Mouse (Mus musculus): ENCODE measurements around the gene Fam83c.
"Not testable (repeated sequence)": the region's sequence is repeated elsewhere in the genome, so short reads cannot be mapped to it uniquely, and the experiment has no call there.

Gene Fam83c

DNA sequence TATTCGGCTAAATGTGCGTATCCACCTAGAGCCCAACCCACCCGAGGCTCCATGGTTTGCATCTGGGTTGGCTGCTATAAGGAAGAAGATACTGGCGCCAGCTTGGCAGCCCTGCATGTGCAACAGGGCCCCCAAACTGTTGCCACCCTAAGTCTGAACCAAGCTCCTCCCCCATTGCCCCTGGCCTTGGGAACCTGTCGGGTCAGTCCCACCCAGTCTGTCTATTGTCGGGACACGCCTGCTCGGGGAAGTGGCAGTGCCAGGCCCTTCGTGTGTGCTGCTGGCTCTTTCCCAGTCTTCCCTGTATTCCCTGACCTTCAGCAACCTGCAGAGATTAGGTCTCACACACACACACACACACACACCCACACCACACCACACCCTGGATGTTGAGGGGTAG lies at the start of gene Fam83c:
Fam83c (minus strand) TSS at position 123 of the 400 bp plus-strand sequence.
- ATAC-seq (ENCODE audit: insufficient number of reproducible peaks, low FRiP score, low TSS enrichment): no peak

DNA sequence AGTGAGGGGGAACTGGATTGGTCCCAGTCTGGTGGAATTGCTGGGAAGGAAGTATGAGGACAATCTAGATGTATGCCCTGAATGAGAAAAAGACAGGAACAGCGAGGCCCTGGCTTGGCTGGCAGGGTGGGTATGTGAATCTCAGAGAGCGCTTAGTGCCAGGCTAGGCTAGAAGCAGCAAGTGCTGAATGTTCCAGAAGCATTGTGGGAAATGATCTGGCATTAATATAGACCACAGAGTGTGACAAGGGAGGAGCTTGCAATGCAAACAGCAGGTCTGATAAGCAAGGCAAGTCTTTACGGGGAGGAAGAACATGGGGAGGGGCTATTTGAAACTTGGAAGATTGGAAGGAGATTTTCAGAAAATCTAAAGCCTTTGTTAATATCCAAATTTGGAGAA lies 47.4 kb upstream of the Fam83c start:
- no peak for ATAC-seq (ENCODE audit: insufficient number of reproducible peaks, low FRiP score, low TSS enrichment)

DNA sequence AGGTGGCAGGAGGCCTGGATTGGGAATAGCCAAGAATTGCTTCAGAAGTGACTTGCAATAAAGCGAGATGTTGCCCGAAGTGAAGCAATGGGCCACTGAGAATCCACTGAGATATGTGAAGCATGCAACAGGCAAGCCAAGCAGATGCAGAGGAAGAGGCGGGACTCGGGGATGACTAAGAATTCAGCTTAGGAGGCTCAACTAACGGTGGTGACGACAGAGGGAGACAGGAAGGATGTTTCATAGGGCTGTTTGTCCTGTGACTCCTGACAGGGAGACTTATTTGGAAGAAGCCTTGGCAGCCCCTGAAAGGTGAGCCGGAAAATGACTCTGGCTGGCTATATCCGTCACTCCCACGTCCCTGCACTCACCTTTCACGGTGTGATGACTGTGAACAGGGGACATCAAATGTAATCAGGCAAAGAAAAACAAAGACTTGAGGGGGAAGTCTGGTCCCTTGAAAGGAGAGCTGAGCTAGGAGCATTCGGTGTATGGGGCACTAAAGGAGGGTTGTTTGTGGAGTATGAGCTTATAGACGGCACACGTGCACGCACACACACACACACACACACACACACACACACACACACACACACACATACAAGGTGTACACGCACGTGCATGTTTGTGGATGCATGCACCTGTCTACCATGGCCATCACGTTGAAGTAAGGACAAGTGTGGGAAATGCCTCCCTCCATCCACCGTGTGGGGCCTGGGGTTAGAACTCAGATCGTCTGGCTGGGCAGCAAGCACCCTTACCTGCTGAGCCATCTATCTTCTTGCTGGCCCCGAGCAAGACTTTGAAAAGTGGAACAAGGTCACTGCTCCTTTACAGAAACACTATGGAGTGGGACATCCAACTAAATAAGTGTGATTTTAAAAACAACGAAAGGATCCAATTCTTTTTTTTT lies 44.6 kb upstream of the Fam83c start:
- no peak for ATAC-seq (ENCODE audit: insufficient number of reproducible peaks, low FRiP score, low TSS enrichment)

DNA sequence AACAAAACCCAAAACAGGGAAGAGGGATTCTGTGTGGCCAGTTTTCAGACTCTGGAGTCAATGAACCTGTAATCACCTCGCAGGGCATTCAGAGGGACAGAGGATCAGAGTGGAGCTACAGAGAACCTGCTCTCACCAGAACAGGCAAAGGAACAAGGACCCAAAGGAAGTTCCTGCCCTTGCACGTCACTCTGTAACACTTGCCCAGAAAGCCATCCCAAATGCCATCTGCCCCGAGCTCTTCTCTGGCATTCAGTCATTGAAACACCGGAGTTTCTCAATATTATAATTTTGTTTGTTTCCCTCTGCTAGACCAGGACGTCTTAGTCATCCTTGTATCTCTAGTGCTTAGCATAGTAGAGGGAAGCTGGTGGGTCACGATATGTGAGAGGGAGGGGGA lies 39.0 kb upstream of the Fam83c start:
- no peak for ATAC-seq (ENCODE audit: insufficient number of reproducible peaks, low FRiP score, low TSS enrichment)

DNA sequence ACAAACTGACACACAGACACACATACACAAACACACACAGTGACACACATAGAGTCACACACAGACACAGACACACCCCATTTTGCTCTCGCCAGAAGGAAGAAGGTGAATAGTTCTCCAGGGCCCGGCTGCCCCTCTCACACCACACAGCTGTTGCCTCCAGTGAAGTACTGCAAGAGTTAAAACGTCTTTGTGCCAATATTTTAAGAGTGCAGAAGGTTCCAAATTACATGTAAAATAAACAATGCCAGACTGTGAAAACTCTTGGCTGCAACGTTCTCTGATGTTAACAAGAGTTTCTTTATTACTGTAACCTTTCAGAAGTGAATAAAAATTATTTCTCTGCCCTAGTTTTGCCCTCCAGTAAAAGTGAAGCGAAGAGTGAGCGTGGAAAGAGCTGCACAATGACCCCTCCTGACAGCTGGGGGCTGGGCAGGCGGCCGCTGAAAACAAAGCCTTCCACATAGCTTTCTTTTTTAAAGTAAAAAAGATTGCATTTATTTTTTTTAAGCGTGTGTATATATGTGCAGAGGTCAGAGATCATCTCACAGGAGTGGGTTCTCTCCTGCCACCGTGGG lies 38.4 kb upstream of the Fam83c start:
- ATAC-seq (ENCODE audit: insufficient number of reproducible peaks, low FRiP score, low TSS enrichment): no peak

DNA sequence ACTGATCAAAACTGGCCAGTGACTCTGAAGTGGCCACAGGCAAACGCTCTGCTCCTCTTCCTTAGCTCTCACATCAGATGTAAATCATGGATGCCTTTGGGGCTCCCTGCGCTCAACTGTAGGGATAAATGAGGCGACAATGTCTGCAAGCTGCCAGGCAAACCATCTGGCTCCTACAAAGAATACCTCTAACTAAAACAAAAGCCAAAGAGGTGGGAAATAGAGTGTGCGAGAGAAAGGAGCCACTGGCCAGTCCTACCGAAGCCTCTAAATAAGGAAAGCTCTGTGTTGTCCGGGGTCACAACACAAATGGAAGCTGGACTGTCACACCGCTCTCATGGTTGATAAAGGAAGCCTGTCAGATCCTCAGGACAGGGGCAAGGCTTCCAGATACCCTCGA lies 37.8 kb upstream of the Fam83c start:
- ATAC-seq (ENCODE audit: insufficient number of reproducible peaks, low FRiP score, low TSS enrichment): no peak

DNA sequence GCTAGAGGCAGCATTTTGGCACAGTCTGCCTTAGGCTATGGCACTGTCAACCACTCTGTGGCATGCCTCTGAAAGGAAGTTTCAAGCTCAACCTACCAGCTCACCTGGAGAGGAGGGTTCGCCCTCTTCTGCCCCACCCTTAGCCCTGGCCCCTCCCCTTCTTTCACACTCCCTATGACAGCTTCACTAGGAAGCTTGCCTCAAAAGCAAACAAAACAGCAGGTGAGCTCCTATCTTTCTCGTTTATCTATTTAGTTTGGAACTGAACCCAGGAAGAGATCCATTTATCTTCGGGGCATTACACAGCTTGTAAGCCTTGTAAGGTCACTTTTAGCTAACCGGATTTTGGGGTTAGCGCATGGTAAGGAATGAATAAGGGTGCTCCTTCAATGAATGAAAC lies 35.1 kb upstream of the Fam83c start:
- ATAC-seq (ENCODE audit: insufficient number of reproducible peaks, low FRiP score, low TSS enrichment): no peak

DNA sequence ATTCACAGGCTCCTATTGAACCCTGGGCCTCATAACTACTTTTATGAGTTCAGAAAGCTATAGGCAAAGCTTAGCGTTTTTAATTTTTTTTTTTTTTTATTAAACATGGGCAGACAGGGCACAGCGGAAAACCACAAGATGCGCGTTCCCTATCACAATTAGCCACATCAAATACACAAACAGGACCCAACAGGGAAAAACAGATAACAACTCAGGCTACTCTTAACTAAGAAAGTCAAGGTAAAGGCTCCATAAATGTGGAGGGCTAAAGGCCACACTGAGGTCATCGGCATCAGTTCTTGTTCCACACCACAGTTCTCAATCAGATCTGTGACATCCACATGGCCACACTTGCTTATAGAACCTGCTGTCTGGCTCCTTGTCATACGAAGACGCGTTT lies 33.7 kb upstream of the Fam83c start:
- no peak for ATAC-seq (ENCODE audit: insufficient number of reproducible peaks, low FRiP score, low TSS enrichment)

DNA sequence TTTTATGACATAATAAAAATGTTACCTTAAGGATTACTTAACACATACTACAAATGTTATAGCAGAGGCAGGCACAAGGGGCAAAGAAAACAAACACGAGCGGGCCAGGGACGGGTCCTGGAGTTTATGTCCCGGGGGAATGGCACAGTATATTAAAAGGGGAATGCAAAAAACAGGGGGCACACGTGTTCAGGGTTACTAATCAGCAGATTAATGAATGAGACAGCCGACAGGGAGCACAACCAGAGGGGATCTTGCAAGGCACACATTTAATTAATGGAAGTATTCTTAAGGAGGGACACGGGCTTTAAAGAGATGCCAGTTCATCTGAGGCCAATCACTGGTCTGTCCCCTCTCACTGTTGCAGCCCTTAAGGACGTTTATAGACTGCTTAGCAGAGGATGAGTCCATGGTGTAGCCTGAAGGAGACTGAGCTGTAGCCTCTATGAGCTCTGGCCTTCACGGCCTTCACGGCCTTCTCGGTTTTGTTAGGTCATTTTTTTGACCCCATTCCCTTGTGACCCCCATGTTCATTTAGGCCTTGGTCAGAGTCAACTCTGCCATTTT lies 28.7 kb upstream of the Fam83c start:
- ATAC-seq (ENCODE audit: insufficient number of reproducible peaks, low FRiP score, low TSS enrichment): no peak

DNA sequence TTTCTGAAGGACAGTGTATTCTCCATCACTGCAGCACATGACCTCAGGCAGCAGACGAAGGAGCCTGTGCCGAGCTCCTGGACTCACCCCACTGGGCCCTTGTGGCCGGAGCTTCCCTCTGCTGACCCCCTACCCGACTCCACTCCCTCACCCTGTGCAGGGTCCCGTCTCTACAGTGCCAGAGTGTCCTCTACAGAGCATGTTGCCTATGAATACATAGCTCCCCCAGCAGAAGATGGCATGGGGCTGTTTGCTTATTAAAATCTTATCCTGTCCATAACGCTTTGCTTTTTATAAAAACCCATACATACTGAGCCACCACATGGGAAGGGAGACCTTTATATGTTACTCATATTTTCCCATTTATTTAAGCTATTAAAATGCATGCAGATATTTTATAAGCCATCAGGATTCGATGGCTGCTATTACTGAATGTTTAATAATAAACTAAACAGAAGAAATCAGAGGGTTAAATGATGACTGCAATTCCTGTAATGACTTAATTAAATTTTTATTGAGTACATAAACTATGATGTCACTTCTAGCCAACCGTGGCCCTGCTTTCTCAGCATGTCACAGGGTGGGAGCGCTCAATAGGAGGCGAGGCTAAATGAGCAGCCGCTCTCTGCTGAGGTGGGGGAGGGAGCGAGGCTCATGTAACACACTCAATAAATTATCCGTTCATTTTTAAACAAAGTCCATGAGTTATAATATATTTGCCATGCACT lies 28.1 kb upstream of the Fam83c start:
- ATAC-seq (ENCODE audit: insufficient number of reproducible peaks, low FRiP score, low TSS enrichment): no peak

DNA sequence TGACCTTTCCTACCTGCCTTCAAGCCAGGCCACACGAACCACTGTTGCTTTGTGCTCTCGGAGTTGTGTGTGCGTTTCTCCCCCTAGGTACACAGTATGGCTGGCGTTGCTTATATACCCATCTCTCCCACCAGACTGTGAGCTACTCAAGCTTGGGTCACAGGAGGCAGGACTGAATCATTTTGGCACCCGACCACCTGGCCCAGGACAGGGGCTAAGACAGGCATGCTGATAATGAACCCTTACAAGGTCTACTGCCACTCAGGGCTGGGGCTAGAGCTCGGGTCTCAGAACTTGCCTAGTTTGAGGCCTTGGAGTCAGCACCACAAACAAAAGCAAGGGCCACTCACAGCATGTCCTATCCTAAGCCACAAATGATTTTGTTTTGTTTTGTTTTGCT lies 26.9 kb upstream of the Fam83c start:
- no peak for ATAC-seq (ENCODE audit: insufficient number of reproducible peaks, low FRiP score, low TSS enrichment)

DNA sequence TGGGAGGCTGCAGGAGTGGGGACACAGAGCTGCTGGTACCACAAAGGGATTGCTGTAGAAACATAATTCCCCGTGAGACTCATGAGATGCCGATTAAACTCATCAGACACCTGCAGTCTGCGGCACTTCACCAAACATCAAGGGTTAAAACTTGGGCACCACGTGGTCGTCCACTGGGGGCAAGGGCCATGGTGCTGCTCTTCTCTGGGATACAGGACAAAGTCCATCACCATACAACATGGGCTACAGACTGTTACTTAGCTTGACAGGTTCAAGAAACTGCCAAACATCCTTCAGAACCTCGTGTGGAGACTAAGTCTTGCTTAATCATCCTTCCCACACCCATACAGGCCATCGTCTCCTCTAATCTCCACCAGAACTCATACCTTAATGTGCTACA lies 25.4 kb upstream of the Fam83c start:
- no peak for ATAC-seq (ENCODE audit: insufficient number of reproducible peaks, low FRiP score, low TSS enrichment)

DNA sequence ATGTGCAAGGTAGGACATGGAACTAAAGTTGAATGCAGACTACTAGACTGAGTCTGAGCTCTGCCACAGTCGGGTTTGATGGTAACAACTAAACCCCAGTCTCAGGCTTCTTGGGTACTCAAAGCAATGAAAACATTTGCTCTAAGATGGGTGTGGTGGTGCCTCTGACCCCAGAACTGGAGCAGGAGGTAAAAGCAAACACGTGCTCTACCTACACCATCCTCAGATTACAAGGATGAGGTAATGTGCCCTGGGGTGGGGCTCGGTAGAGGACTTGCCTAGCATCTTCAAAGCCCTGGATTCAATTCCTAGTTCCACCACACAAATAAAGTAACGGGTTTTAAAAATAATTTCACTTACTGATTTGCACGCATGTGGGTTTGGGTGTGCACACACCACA lies 17.9 kb upstream of the Fam83c start:
- ATAC-seq (ENCODE audit: insufficient number of reproducible peaks, low FRiP score, low TSS enrichment): no peak

DNA sequence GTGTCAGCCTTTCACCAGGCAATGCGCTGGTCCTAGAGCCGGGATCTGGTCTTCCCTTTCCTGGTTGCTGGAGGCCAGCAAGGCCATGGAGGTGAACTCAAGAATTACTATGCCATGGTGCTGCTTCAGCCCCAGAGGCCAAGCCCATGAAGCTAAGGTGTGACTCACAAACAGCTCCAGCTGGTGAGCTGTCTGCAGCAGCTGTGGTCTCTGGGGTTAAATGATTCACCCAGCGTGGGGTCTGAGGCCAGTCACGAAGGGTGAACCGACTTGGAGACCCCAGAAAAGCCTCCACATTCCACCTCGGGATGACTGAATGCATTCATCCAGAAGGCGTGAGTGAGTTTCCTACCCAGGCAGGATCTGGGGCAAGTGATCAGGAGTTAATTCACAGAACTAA lies 15.5 kb upstream of the Fam83c start:
- no peak for ATAC-seq (ENCODE audit: insufficient number of reproducible peaks, low FRiP score, low TSS enrichment)

DNA sequence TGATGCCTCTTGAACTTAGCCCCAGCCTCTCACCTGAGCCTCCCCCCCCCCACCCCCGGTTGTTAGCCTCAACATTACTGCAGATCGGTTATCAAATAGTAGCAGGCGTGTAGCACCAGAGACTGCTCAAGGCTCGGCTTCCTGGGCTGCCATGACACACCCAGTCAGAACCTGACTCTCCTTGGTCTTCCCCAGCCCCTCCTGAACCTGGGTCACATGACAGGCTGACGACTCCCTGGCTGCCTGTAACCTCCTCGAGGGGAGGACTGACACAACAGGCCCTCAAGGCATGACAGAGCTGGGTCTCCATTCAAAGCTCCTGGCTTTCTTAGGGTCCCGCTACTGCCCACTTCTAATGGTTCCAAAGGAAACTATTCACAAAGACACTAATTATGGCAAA lies 14.8 kb upstream of the Fam83c start:
- no peak for ATAC-seq (ENCODE audit: insufficient number of reproducible peaks, low FRiP score, low TSS enrichment)

DNA sequence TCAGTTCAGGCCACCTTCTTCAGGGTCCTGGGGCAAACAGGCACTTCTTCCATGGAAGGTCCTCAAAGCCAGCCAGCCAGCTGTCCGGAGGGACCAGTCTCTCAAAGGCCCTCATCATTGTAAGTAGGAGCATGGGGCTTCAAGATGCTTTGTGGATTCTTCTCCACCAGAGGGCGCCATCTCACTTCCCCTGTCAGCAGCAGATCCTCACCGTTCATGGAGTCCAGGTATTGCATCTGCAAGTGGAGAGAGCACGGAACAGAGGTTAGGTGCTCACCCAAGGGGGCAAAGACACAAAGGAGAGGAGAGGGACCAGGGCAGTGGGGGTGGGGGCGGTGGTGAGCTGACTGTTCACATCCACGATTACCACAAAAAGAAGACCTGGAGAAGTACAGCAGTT lies 13.6 kb upstream of the Fam83c start:
- ATAC-seq (ENCODE audit: insufficient number of reproducible peaks, low FRiP score, low TSS enrichment): peak; percentile 49; the same call in 1 of the 2 replicates

DNA sequence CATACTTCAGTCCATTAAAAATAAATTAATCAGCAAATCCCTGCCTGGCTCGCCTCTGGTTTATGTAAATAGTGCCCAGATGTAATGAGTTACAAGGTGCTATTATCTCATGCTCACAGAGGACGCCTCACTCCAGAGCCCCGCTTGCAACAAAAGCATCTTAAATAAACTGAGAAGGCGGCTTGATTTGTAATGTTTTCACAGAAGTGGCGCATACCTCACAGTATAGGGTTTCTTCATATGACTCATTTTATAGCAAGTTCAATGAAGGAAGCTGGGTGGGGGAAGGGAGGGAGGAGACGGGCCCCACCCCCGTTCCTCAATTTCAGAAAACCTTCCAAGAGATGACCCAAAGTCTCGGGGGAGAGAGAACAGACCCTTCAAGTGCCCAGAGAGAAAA lies 12.3 kb upstream of the Fam83c start:
- no peak for ATAC-seq (ENCODE audit: insufficient number of reproducible peaks, low FRiP score, low TSS enrichment)

DNA sequence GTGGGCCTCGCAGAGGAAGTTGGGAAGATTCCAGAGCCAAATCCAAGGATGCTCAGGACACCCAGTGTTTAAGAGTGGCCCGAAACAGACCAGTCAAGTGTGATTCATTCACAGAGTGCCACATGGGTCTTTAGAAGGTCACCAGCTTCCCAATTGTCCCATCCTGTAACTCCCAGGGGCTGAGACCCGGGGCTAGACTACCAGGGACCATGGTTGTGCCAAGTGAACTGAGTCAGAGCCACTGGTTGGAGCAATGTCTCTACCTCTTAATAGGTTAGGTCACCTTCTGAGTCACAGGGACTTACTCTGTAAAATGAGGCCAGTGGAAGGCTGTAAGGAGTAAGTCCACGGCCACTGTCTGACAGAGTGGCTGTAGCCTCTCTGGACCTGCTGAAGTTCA lies 4.3 kb upstream of the Fam83c start:
- no peak for ATAC-seq (ENCODE audit: insufficient number of reproducible peaks, low FRiP score, low TSS enrichment)

DNA sequence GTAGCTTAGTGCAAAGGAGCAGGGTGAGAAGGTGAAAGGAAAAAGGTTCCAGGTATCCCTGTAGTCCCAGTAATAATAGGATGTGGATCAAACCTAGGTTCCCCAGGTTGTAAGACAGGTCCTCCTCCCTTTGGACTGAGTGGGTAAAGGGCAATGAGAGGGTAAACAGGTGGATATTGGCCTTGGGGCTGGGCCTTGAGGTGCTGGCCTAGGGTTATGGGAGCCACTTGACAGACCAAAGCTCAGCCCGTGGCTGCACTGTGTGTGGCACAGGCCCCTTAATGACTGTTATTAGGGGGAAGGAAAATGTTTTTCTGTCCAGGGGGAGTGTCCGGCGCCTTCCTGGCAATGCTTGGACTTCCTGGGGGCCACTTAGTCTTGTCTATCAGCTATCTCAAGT lies 3.3 kb upstream of the Fam83c start:
- no peak for ATAC-seq (ENCODE audit: insufficient number of reproducible peaks, low FRiP score, low TSS enrichment)

DNA sequence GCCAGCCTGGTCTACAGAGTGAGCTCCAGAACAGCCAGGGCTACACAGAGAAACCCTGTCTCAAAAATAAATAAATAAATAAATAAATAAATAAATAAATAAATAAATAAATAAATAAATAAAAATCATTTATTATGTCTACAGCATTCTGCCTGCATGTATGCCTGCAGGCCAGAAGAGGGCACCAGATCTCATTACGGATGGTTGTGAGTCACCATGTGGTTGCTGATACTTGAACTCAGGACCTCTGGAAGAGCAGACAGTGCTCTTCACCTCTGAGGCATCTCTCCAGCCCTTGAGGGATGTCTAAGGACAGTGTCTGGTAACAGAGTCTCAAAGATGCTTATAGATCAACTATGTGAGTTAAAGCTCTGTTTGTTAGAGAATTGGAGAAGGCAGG lies 2.6 kb downstream of the Fam83c start:
- not testable (repeated sequence) for ATAC-seq (ENCODE audit: insufficient number of reproducible peaks, low FRiP score, low TSS enrichment)

DNA sequence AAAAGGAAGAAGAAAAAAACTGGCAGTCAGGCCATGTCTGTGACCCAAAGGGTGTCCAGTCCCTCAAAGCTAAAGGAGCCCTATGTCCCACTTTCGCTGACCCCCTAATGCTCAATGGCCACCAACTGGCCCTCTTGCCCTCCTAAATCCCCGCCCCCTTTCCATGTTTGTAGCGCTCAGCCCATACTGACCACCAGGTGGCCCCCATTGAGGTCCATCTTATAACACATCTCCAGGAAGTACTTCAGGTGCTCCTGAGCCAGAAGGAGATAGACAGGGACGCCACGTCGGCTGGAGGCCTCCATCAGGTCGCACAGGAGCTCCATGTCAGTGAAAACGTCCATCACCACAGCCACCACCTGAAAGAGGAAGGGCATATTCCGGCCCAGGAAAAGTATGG lies 3.4 kb downstream of the Fam83c start:
- ATAC-seq (ENCODE audit: insufficient number of reproducible peaks, low FRiP score, low TSS enrichment): no peak

All from cerebellum, adult (tissue).